Mouse (Mus musculus): Measurements from ENCODE around the gene Ripor1. TPM values are rescaled to one million over a fixed set of nuclear protein-coding genes. Genes with fewer than 3 reads are reported as not detected.

Ripor1 gene
- polyA plus RNA-seq, 1 experiment, result 125 TPM

- H3K4me1 ChIP-seq (replicated peaks; ENCODE audit: control insufficient read depth, insufficient read depth, low read length), result peaks cover 34% of the 10 kb centered on the region
- H3K4me3 ChIP-seq (ENCODE audit: control insufficient read depth, insufficient read depth, low read length), result peak overlapping the region; percentile 43
- no peak for TF ChIP-seq POLR2A (IDR thresholded peaks at IDR 0.05; ENCODE audit: control insufficient read depth, extremely low read depth, insufficient read depth, low read length, poor library complexity)
- TF ChIP-seq CTCF (IDR thresholded peaks at IDR 0.05; ENCODE audit: borderline replicate concordance, control insufficient read depth, extremely low read depth, insufficient read depth, low read length, poor library complexity), result no peak
- peak overlapping the region; percentile 98 for H3K27ac ChIP-seq (ENCODE audit: control insufficient read depth, insufficient read depth, low read length)
- 14% methylated on average over 7 of the region's 7 CpGs for WGBS
- DNase-seq, result peak; percentile 43
- H3K27me3 ChIP-seq (ENCODE audit: control insufficient read depth, insufficient read depth, low read length), result no peaks in the 10 kb centered on the region
- peaks cover 30% of the 10 kb centered on the region for H3K36me3 ChIP-seq (ENCODE audit: control insufficient read depth, insufficient read depth, low read length)
Observed at GRCm38 (mm10) chr8:105623679-105624245, 18.7 kb downstream of the Ripor1 start.

GRCm38 (mm10) chr8:105624401-105624800 is 19.3 kb downstream of the Ripor1 start:
- Histone ChIP-seq H3K27me3 (ENCODE audit: control insufficient read depth, insufficient read depth, low read length) (no peaks in the 10 kb centered on the region), H3K4me3 (ENCODE audit: control insufficient read depth, insufficient read depth, low read length) (peak overlapping the region; percentile 37), H3K4me1 (replicated peaks; ENCODE audit: control insufficient read depth, insufficient read depth, low read length) (peaks cover 37% of the 10 kb centered on the region), H3K36me3 (ENCODE audit: control insufficient read depth, insufficient read depth, low read length) (peaks cover 24% of the 10 kb centered on the region), H3K27ac (ENCODE audit: control insufficient read depth, insufficient read depth, low read length) (peak overlapping the region; percentile 98)
- peak; percentile 63 for DNase-seq
- no peak for TF ChIP-seq CTCF (IDR thresholded peaks at IDR 0.05; ENCODE audit: borderline replicate concordance, control insufficient read depth, extremely low read depth, insufficient read depth, low read length, poor library complexity)
- no peak for TF ChIP-seq POLR2A (IDR thresholded peaks at IDR 0.05; ENCODE audit: control insufficient read depth, extremely low read depth, insufficient read depth, low read length, poor library complexity)
- 9% methylated on average over 3 of the region's 3 CpGs for WGBS

DNA sequence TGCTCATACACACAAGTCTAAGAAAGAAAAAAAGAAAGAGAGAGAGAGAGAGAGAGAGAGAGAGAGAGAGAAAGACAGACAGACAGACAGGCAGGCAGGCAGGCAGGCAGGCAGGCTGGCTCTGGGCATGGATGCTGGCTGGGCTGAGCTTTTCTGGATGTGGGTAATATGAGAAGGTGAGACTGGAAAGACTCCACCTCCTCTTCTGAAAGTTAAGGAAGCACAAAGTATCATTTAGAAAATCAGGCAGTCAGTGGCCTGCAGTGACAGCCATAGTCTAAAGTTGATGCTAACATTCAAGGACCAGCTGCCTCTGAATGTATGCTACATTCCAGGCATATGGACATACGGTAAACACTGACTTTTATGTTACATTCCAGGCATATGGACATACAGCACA is 19.8 kb downstream of the Ripor1 start:
- Histone ChIP-seq H3K4me1 (replicated peaks; ENCODE audit: control insufficient read depth, insufficient read depth, low read length) (peaks cover 38% of the 10 kb centered on the region), H3K4me3 (ENCODE audit: control insufficient read depth, insufficient read depth, low read length) (peak overlapping the region; percentile 37; the same call in 1 of the 2 replicates), H3K27ac (ENCODE audit: control insufficient read depth, insufficient read depth, low read length) (peak overlapping the region; percentile 98), H3K27me3 (ENCODE audit: control insufficient read depth, insufficient read depth, low read length) (no peaks in the 10 kb centered on the region), H3K36me3 (ENCODE audit: control insufficient read depth, insufficient read depth, low read length) (peaks cover 19% of the 10 kb centered on the region)
- WGBS, result 85% methylated on average over 1 of the region's 1 CpGs
- TF ChIP-seq CTCF (IDR thresholded peaks at IDR 0.05; ENCODE audit: borderline replicate concordance, control insufficient read depth, extremely low read depth, insufficient read depth, low read length, poor library complexity) (no peak), POLR2A (IDR thresholded peaks at IDR 0.05; ENCODE audit: control insufficient read depth, extremely low read depth, insufficient read depth, low read length, poor library complexity) (no peak)
- DNase-seq, result peak; percentile 36

DNA sequence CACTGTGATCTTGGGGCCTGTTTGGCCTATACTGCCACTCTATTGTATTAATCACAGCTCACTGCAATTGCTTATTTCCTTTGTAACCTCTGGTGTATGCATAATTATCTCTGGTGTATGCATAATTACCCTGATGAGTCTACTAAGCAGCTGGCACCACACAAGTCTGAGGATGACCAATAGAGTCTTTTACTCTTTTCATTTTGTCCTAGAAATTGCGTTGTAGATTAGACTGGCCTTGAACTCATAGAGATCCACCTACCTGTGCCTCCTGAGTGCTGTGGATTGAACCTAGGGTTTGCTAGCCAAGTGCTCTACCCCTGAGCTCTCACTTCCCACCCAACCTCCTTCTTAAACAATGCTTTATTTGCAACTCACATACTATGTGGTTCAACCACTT is 21.0 kb downstream of the Ripor1 start:
- Histone ChIP-seq H3K4me1 (replicated peaks; ENCODE audit: control insufficient read depth, insufficient read depth, low read length) (peaks cover 42% of the 10 kb centered on the region), H3K4me3 (ENCODE audit: control insufficient read depth, insufficient read depth, low read length) (no peak overlapping the region), H3K27ac (ENCODE audit: control insufficient read depth, insufficient read depth, low read length) (peak overlapping the region; percentile 55; the same call in 1 of the 2 replicates), H3K36me3 (ENCODE audit: control insufficient read depth, insufficient read depth, low read length) (peaks cover 8% of the 10 kb centered on the region), H3K27me3 (ENCODE audit: control insufficient read depth, insufficient read depth, low read length) (no peaks in the 10 kb centered on the region)
- no peak for DNase-seq
- 81% methylated on average over 1 of the region's 1 CpGs for WGBS
- TF ChIP-seq CTCF (IDR thresholded peaks at IDR 0.05; ENCODE audit: borderline replicate concordance, control insufficient read depth, extremely low read depth, insufficient read depth, low read length, poor library complexity) (no peak), POLR2A (IDR thresholded peaks at IDR 0.05; ENCODE audit: control insufficient read depth, extremely low read depth, insufficient read depth, low read length, poor library complexity) (no peak)

DNA sequence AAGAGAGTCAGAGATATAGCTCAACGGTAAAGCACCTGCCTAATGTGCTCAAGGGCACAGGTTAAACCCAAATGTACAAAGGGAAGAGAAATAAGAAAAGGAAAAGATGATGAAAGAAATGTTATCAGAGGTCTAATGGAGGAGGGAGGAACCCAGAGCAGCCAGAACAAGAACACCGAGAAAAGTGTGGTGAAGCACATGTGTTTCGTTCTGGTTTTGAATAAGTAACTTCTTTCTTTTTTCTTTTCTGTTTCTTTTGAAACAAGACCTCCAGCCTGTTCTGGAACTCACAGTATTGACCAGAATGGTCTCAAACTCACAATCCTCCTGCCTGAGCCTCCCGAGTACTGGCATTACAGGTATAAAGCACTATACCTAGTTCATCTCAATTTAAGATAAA is 24.3 kb downstream of the Ripor1 start:
- Histone ChIP-seq H3K36me3 (ENCODE audit: control insufficient read depth, insufficient read depth, low read length) (peaks cover 5% of the 10 kb centered on the region; the same call in 1 of the 2 replicates), H3K27me3 (ENCODE audit: control insufficient read depth, insufficient read depth, low read length) (no peaks in the 10 kb centered on the region), H3K4me3 (ENCODE audit: control insufficient read depth, insufficient read depth, low read length) (no peak overlapping the region), H3K27ac (ENCODE audit: control insufficient read depth, insufficient read depth, low read length) (peak overlapping the region; percentile 0; the same call in 1 of the 2 replicates), H3K4me1 (replicated peaks; ENCODE audit: control insufficient read depth, insufficient read depth, low read length) (peaks cover 27% of the 10 kb centered on the region)
- 28% methylated on average over 4 of the region's 4 CpGs for WGBS
- no peak for DNase-seq
- TF ChIP-seq CTCF (IDR thresholded peaks at IDR 0.05; ENCODE audit: borderline replicate concordance, control insufficient read depth, extremely low read depth, insufficient read depth, low read length, poor library complexity), result no peak
- TF ChIP-seq POLR2A (IDR thresholded peaks at IDR 0.05; ENCODE audit: control insufficient read depth, extremely low read depth, insufficient read depth, low read length, poor library complexity), result no peak

DNA sequence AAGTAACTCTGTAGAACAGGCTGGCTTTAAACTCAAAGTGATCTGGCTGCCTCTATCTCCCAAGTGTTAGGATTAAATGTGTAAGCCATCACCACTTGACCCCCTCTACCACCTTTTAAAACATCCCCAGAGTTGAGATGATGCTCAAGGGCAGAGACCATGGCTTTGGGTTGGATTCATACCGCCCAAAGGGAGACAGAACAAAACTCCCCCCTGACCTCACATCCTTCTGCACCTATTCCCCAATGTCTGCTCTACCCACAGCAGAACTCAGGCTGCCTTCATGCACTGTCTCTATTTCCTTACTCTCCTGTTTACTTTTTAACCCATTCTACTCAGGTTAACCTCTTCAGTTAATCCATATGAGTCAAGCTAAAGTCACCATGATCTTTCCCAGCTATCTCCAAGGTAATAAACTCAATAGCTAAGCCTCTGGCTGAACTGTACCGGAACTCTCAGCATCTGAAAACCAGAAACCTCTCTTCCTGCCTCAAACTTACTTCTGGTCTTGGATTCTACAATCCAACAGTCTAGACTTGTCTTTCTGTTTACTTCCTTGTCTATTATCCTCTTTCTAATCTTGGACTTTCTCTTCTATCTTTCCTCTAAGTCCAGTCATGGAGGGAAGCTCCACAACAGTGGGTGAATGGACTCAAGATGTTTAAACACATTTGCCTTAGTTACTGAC is 29.9 kb downstream of the Ripor1 start:
- 7% methylated on average over 2 of the region's 2 CpGs for WGBS
- no peak for TF ChIP-seq CTCF (IDR thresholded peaks at IDR 0.05; ENCODE audit: borderline replicate concordance, control insufficient read depth, extremely low read depth, insufficient read depth, low read length, poor library complexity)
- TF ChIP-seq POLR2A (IDR thresholded peaks at IDR 0.05; ENCODE audit: control insufficient read depth, extremely low read depth, insufficient read depth, low read length, poor library complexity), result no peak
- Histone ChIP-seq H3K27me3 (ENCODE audit: control insufficient read depth, insufficient read depth, low read length) (no peaks in the 10 kb centered on the region), H3K27ac (ENCODE audit: control insufficient read depth, insufficient read depth, low read length) (peak overlapping the region; percentile 98), H3K4me3 (ENCODE audit: control insufficient read depth, insufficient read depth, low read length) (peak overlapping the region; percentile 13), H3K4me1 (replicated peaks; ENCODE audit: control insufficient read depth, insufficient read depth, low read length) (peaks cover 15% of the 10 kb centered on the region), H3K36me3 (ENCODE audit: control insufficient read depth, insufficient read depth, low read length) (peaks cover 5% of the 10 kb centered on the region; the same call in 1 of the 2 replicates)
- DNase-seq, result peak; percentile 35
